Mouse (Mus musculus) effector memory CD4-positive, alpha-beta T cell, adult 5 months (primary cell): ENCODE data around the gene Amz2. TPM values are rescaled to one million over a fixed set of nuclear protein-coding genes. Genes with fewer than 3 reads are reported as not detected.

Experiments used
- polyA plus RNA-seq: library from polyadenylated mRNA; unstranded; fragments of 100-300 nt; shearing (Covaris generic); gene quantifications from one replicate; pipeline ENCODE4 v1.2.1, GENCODE M21; 2017

Amz2 gene
- polyA plus RNA-seq: 99.7 TPM

GRCm38 (mm10) chr11:109425392-109426271, at the start of gene Amz2:
TSS of gene Amz2 (plus strand) at chr11:109425946.

GRCm38 (mm10) chr11:109413617-109414016, 12.1 kb upstream of the Amz2 start, which contains the start of gene 9930022D16Rik:
TSS of gene 9930022D16Rik (plus strand) at chr11:109413917.

GRCm38 (mm10) chr11:109473171-109474085, 47.7 kb downstream of the Amz2 start, which contains the start of the genes Arsg and Slc16a6:
TSS of gene Arsg (plus strand) at chr11:109473374.
TSS of gene Slc16a6 (minus strand) at chr11:109473598.

Other genes starting within 250 kb of the Amz2 start
- 1.1 TPM for gene Rgs9, start 127.8 kb upstream of the Amz2 start, polyA plus RNA-seq
- 410 TPM for gene Gna13, start 63.1 kb upstream of the Amz2 start, polyA plus RNA-seq
- gene 9930022D16Rik, start 12.0 kb upstream of the Amz2 start, polyA plus RNA-seq: 1.1 TPM
- 0.99 TPM for gene Arsg, start 47.4 kb downstream of the Amz2 start, polyA plus RNA-seq
- gene Slc16a6, start 47.7 kb downstream of the Amz2 start, polyA plus RNA-seq: 23.2 TPM
- 0.54 TPM for gene Wipi1, start 186.0 kb downstream of the Amz2 start, polyA plus RNA-seq
- gene Prkar1a, start 223.5 kb downstream of the Amz2 start, polyA plus RNA-seq: 613 TPM